Mouse (Mus musculus) liver (tissue): Measurements from ENCODE around the gene 1110008P14Rik.

Experiments used
- DNase-seq: peaks from one replicate; pipeline ENCODE4 v3.0.0-alpha.2; 2020; ENCODE audit warnings: mixed read lengths

1110008P14Rik gene

GRCm38 (mm10) chr2:32408429-32409424, 27.0 kb upstream of the 1110008P14Rik start:
- DNase-seq: peak; percentile 25

- DNase-seq: no peak
Observed at GRCm38 (mm10) chr2:32407144-32407824, 25.5 kb upstream of the 1110008P14Rik start.

GRCm38 (mm10) chr2:32404663-32405062, 22.9 kb upstream of the 1110008P14Rik start:
- peak; percentile 94 for DNase-seq

GRCm38 (mm10) chr2:32396695-32397094, 15.0 kb upstream of the 1110008P14Rik start:
- DNase-seq: no peak

- DNase-seq: peak; percentile 85
Observed at GRCm38 (mm10) chr2:32395946-32396621, 14.3 kb upstream of the 1110008P14Rik start.

- peak; percentile 96 for DNase-seq
Observed at GRCm38 (mm10) chr2:32395484-32395945, 13.8 kb upstream of the 1110008P14Rik start, which contains the start of gene Ptges2. Gene Ptges2, plus strand, starts transcription at chr2:32395896.

- peak; percentile 73 for DNase-seq
Observed at GRCm38 (mm10) chr2:32394973-32395372, 13.2 kb upstream of the 1110008P14Rik start.

- DNase-seq: no peak
Observed at GRCm38 (mm10) chr2:32392063-32392462, 10.3 kb upstream of the 1110008P14Rik start.

GRCm38 (mm10) chr2:32390871-32391270, 9.1 kb upstream of the 1110008P14Rik start:
- DNase-seq: no peak

- DNase-seq: no peak
Observed at GRCm38 (mm10) chr2:32389157-32389556, 7.4 kb upstream of the 1110008P14Rik start.

GRCm38 (mm10) chr2:32387706-32388490, 6.2 kb upstream of the 1110008P14Rik start, which contains the start of gene Lcn2:
Gene Lcn2, minus strand, starts transcription at chr2:32388252.
- no peak for DNase-seq

- no peak for DNase-seq
Observed at GRCm38 (mm10) chr2:32382689-32383088, 951 bp upstream of the 1110008P14Rik start.

GRCm38 (mm10) chr2:32381141-32381774, 480 bp downstream of the 1110008P14Rik start:
- DNase-seq: peak; percentile 61

GRCm38 (mm10) chr2:32380001-32380500, 1.7 kb downstream of the 1110008P14Rik start:
- DNase-seq: no peak

- DNase-seq: no peak
Observed at GRCm38 (mm10) chr2:32376963-32377362, 4.8 kb downstream of the 1110008P14Rik start.

- no peak for DNase-seq
Observed at GRCm38 (mm10) chr2:32375317-32375940, 6.3 kb downstream of the 1110008P14Rik start.

- no peak for DNase-seq
Observed at GRCm38 (mm10) chr2:32374191-32374590, 7.5 kb downstream of the 1110008P14Rik start.

- DNase-seq: no peak
Observed at GRCm38 (mm10) chr2:32367315-32367714, 14.4 kb downstream of the 1110008P14Rik start.

GRCm38 (mm10) chr2:32364121-32364520, 17.6 kb downstream of the 1110008P14Rik start:
- no peak for DNase-seq

GRCm38 (mm10) chr2:32363376-32364106, 18.2 kb downstream of the 1110008P14Rik start:
- peak; percentile 52 for DNase-seq
